Mouse (Mus musculus) spleen, adult 12 weeks (tissue): ENCODE measurements around the gene H2-Eb2.

Experiments used
- DNase-seq: peaks from one replicate; pipeline ENCODE4 v3.0.0; 2022; ENCODE audit warnings: low spot score

H2-Eb2 gene

GRCm38 (mm10) chr17:34362954-34363546 lies 37.6 kb downstream of the H2-Eb2 start:
- DNase-seq, result no peak

- DNase-seq, result no peak
Measured at GRCm38 (mm10) chr17:34363676-34364310, 38.3 kb downstream of the H2-Eb2 start.

- DNase-seq, result no peak
Measured at GRCm38 (mm10) chr17:34365031-34365430, 39.6 kb downstream of the H2-Eb2 start.

GRCm38 (mm10) chr17:34370563-34370962 lies 45.1 kb downstream of the H2-Eb2 start:
- DNase-seq, result no peak

GRCm38 (mm10) chr17:34373055-34373709 lies 47.7 kb downstream of the H2-Eb2 start:
- DNase-seq, result no peak

GRCm38 (mm10) chr17:34376847-34377246 lies 51.4 kb downstream of the H2-Eb2 start, which contains the start of gene Btnl1:
TSS of gene Btnl1 (plus strand) at chr17:34377132.
- DNase-seq, result no peak

GRCm38 (mm10) chr17:34377450-34378209 lies 52.2 kb downstream of the H2-Eb2 start:
- no peak for DNase-seq

- DNase-seq, result no peak
Measured at GRCm38 (mm10) chr17:34378716-34379115, 53.3 kb downstream of the H2-Eb2 start.

GRCm38 (mm10) chr17:34379451-34379850 lies 54.0 kb downstream of the H2-Eb2 start:
- no peak for DNase-seq

- DNase-seq, result no peak
Measured at GRCm38 (mm10) chr17:34381876-34382275, 56.4 kb downstream of the H2-Eb2 start.

- peak; percentile 23 for DNase-seq
Measured at GRCm38 (mm10) chr17:34383212-34383611, 57.7 kb downstream of the H2-Eb2 start.

- DNase-seq, result no peak
Measured at GRCm38 (mm10) chr17:34384699-34385098, 59.2 kb downstream of the H2-Eb2 start.

- no peak for DNase-seq
Measured at GRCm38 (mm10) chr17:34386656-34387055, 61.2 kb downstream of the H2-Eb2 start.

- DNase-seq, result no peak
Measured at GRCm38 (mm10) chr17:34388513-34388912, 63.0 kb downstream of the H2-Eb2 start.
